Mouse (Mus musculus): Measurements from ENCODE around the gene Fgg.

DNA sequence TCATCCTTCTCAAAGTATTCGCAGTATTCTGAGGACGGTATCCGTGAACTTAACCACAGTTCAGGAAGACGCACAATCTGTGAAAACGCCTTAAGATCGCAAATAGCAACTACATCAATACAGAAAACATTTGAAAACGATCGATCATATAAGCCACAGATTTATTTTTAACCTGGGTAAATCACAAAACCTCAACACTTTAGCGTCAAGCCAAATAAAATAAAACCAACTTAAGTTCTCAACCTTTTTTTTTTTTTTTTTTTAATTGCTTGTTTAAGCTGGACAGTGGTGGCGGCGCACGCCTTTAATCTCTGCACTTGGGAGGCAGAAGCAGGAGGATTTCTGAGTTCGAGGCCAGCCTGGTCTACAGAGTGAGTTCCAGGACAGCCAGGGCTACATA, 47.2 kb downstream of the Fgg start:
- TF ChIP-seq CTCF (IDR thresholded peaks at IDR 0.05; ENCODE audit: insufficient read depth, low read depth, low read length) (no peak), POLR2A (IDR thresholded peaks at IDR 0.05; ENCODE audit: insufficient read depth, low read depth, low read length) (no peak)

Measured in olfactory bulb, adult 2 months (tissue).